Mouse (Mus musculus): ENCODE measurements at regions not wholly inside any gene's neighbourhood (a gene's known extent, or its start where the extent isn't known, plus 50 kb on each side); places are given as distances from the start of the nearest gene placed in this dataset.

DNA sequence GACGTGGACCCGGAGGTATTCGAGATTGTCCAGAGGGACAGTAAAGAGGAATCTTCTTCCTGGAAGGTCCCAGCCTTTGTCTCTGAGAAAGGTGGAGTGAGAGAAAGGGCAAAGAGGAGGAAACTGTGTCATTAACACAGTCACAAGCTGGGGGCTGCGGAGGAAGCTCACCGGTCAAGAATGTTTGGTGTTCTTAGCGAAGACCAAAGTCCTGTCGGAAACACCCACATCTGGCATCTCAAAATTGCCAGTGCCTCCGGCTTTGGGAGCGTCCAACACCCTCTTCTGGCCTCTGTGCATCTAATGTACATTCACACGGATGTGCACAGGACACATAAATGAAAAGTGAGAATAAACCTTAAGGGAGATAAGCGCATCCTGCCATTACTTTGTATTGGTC, 1134.1 kb upstream of the A1bg start:
- DNase-seq, result no peak

DNA sequence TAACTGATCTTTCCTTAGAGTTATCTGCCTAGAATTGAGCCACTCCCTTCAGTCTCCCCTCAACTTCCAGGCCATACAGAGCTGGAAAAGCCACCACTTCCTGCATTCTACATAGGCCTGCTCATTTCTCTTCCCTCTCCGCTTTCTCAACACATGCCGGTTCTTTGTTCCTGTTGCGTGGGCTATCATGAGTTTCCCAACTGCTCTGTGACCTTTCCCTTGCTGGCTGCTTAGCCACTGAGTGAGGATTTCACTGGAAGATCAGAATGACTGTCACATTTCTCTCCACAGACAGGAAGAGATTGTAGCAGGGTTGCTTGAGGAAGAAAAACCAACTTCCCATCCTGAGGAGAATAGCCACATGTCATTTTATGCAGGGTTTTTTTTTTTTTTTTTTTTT, 1133.6 kb upstream of the A1bg start:
- no peak for DNase-seq

DNA sequence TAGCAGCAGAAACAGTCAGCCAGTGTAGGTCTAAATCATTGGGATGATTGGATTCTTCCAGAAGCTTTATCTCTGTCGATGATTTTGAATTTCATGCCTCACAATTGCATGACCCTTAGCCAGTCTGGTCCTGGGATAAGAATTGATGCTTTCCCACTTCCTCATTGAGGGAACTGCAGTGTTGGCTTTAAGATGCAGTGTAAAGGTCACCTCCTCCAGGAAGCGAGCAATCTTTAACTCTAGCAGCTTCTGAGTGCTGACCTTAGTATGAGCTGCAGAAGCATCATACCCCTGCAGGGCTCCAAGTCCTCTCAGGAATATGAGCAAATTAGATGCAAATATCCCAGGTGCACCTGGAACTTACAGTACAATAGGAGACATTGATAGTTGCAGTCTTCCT, 1132.2 kb upstream of the A1bg start:
- DNase-seq, result no peak

DNA sequence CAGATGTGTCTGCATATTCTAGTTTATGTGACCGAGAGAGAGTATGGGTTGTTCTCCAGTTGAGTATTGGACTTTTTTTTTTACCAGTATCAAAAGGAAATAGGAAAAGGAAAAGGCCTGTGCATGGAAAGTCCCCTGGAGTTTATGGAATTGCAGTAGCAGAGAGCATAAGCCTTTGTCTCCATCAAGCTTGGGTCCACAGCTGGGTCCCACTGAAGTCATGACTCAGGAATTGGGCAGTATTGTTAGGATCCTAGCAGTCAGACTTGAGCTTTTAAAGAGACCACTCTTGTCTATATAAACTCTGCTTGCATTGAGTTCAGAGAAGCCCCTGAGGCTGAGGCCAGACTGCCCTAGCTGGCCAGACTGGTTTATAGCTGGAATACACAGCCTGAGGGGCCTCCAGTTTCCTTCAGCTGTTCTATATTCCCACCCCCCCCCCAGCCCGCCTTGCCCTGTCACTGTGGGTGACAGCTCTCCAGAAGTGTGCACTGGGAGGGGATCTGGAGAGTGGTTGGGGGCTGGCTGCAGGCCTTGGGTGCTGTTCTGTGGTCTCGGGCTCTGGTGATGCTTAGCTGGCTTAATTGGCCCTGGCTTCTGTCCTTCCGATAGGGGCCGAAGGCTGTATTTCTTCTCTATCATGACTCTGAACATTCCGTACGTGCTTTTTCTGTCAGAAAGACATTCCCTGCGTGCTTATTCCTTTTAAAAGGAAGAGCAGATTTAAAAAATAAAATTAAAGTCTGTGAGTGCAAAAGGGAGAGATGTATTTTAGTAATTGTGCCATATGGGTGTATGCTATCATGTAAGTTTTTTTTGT, 1130.8 kb upstream of the A1bg start:
- DNase-seq, result no peak

DNA sequence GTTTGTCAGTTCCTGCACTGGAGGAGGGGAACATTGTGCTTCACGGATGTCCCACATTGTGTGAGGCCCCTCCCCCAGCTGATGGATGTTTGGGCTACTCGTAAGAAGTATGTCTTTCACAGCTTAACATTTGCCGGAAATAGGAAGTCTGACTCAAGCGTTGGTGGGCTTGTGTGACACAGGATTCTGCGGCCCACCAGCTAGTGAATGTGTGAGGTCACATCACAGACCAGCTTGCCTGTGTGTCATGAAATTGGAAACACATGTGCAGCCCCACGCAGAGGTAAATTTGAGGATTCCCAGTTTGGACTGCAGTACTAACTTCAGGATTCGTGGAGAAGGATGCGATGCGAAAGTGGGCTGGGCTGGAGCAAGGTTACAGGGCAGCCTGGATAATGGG, 1126.6 kb upstream of the A1bg start:
- no peak for DNase-seq

DNA sequence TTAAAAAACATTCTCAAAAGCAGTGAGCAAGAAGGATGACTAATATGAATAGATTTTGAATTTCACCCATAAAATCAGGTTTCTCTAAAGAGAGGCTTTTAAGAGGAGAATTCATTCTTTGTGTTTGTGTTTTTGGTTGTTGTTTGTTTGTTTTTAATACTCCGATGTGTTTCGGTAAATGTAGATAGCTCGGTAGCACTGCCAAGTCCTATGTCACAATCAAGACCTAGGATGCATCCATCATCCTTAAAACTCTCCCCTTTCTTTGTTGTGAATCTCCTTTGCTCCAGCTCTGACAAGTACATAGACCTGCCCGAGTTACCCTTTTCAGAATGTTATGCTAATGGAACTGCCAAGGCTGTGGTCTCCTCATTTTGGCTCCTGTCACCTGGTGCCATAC, 1126.2 kb upstream of the A1bg start:
- DNase-seq, result no peak

DNA sequence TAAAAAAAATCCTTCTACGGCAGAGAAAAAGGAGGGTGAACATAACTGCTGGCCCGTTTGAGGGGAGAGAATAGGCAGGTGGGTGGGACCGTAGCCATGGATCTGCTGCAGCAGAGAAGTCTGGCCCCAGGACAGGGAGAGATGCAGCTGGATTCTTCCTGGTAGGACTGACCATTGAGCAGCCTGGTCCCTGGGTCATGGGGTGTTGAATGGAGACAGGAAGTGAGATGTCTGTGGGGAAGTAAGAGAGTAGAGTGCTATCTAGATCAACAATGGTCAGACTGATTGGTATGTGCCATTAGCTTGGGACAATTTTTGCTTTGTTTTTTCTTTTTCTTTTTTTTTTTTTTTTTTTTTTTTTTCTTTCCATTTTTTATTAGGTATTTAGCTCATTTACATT, 1123.5 kb upstream of the A1bg start:
- DNase-seq, result no peak

DNA sequence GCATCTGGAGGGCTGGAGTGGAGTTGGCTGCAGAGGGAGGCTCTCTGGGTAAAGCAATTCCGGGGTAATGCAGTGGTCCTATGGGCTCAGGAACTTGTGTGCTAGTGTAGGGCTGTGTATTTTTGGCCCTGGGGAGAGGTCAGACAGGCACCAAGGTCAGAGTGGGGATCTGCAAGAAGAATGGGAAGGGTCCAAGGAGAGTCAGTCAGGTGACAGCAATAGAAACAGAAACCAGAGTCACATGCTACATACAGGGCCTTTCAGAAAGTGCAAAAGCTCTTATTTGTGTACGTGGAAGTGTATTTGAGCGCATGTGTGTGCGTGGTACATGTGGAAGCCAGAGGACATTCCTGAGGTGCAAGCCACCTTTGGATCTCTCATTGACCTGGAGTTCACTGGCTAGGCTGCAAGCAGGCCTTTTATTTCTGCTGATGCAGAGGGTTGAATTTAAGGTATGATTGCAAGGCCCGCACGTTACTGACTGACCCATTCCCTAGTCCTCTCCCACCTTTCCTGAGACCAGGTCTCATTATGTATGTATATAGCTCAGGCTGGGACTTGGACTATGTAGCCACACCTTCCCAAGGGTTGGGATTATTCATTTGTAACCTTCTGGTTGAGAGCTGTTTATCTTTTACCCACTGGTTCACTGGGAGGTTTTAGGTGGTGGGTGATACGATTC, 1122.0 kb upstream of the A1bg start:
- DNase-seq, result no peak

DNA sequence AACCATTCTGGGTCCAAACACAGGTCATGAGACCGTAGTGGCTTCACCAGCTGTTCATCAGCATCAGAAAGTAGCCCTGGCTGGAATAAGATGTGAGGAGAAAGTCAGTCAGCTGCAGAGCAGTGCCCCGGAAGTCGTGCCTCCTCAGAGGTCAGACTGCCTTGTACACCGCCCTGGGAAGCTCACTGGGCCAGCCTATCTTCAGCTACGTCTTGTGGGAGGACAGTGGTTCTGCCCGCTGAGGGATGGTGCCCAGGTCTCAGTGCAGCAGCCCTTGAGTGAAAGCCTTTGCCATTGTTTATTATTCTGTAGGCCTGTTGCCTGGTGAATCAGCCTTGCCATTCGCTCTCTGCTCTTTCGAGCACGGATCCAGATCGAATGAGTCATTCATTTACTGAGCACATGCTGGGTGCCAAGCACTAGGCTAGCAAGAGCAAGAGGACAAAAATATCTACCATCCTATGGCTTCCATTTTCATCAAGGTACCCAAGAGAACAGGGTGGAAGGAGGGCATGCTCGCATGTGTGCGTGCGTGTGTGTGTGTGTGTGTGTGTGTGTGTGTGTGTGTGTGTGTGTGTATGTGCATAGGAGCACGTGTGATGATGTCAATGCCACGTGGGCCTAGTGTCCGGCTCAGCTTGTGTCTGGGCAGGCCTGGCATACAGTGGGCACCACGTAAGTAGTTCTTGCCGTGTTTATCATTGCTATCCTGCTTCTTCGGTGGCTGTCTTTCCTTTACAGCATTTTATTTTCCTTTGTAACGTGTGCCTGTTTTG, 1121.0 kb upstream of the A1bg start:
- no peak for DNase-seq

DNA sequence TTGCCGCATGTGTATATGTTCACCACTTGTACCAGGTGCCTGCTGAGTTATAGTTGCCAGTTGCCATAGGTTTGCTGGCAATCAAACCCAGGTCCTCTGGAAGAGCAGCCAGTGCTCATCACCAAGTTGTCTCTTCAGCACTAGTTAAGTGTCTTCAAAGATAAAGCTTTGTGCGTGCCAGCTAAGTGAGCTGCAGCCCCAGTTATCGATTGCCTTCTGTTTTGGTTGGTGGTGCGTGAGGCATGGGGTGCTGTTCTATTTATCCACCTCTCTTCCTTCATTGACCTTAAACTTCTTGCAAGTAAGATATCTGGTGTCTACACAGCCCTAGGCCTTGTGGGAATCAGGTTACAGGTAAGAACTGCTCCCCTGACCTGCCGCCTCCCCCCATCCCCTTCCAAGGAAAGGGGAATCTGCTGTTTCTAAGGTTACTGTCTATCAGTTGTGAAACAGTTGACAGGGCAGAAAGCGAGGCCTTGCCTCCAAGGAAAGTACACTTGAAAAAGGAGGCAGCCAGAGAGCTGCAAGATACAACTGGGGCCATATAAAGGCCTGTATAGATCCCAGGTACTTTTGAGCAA, 1120.2 kb upstream of the A1bg start:
- no peak for DNase-seq

Data from right cerebral cortex, postnatal 25 days (tissue).